Mouse (Mus musculus) heart, adult 11 months (tissue): ENCODE data around the gene Doxl2.

Source experiments
- DNase-seq: peaks from one replicate; pipeline ENCODE4 v3.0.0; 2022

Gene Doxl2

DNA sequence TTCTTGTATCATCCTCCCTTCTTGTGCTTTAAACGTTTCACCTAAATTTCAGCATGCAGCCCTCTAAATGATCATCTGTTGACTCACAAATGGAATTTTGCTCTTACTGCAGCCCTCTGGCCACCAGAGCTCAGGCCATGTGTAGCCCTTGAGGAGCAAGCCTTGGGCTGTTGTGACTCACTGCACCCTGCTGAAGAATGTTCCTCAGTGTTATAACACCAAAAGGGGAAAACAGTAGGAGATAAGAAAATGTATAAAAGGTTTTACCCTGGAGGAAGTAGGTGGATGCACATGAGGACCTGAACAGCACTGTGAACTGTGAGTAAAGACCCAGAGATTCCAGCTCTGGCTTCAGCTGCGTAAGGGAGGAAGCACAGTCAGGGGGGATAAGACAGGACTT is at the start of gene Doxl2:
TSS of gene Doxl2 (plus strand) at position 301 of the 400 bp plus-strand sequence.
- peak; percentile 43 for DNase-seq

GRCm38 (mm10) chr6:48929595-48929994 is 45.2 kb upstream of the Doxl2 start, which contains the start of gene 1600015I10Rik:
1600015I10Rik (plus strand) TSS chr6:48929895.
- DNase-seq, result no peak

DNA sequence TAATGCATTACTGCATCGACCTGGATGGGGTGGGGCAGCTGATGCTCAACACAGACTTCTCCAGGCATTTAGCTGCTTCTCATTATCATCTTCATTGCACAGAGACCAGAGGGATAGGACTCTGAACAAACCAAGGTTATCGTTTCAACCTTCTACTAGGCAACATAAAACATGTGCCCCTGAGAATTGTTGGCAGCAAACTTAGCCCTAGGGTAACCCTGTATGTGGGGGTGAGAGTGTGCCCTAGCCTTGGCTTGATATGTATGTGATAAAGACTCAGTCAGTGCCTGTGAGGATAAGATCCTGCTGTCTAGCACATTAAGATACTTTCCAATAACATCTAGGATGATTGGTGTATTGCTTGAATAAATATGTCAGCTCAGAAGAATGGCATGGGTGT is 25.2 kb upstream of the Doxl2 start:
- peak; percentile 52 for DNase-seq

- peak; percentile 55 for DNase-seq
These were observed 24.1 kb upstream of the Doxl2 start for GRCm38 (mm10) chr6:48950676-48951075.

DNA sequence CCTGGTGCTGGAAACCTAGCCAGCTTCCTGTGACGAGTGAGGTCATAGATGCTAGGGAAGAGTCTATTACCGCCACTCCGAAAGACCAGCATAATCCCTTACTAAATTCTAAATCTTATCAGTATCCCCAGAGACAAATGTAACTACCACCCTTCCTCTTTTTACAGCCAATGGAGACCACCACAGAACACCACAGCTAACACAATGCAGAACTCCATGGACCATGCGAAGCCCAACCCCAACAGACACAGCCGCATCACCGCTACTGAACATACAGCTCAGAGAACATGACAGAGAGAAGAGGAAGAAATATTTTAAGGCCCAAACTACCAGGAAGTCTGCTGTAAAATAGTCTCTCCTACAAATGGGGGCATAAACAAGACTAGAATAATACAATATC is 23.1 kb upstream of the Doxl2 start:
- peak; percentile 61 for DNase-seq

DNA sequence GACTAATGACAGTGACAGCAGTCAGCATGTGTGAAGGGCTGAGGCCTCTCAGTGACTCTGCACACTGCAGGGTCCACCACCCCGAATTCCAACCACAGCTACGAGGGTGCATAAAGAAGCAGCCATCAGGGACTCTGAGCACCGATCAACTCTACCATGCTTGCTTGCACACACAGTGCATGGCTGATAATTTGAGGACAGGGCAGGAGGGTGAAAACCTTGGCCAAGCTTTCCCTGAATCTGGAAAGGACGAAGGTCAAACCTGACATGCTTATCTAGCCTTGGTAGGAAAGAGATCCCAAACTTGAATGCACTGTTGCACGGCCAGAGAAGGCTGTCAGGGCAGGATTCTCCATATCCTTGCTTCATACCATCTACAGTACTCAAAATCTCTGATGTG is 21.5 kb upstream of the Doxl2 start:
- peak; percentile 74 for DNase-seq

DNA sequence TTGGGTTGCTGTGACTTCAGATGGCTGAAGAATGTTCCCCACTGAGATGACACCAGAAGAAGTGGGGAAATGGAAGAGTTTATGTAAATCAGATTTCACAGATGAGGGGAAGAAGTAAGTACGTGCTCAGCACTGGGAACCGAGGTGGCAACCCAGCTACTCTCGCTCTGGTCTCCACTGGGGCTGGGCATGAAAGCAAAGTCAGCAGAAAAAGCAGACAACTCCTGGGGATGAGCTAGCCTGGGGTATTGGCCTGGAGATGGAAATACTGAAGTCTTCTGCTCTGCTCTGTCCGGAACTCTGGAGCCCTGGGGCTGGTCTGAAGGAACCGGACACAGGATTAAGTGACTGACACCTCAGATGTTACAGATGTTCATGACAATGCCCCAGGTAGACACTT is 20.6 kb upstream of the Doxl2 start:
- peak; percentile 66 for DNase-seq

GRCm38 (mm10) chr6:48954946-48955345 is 19.8 kb upstream of the Doxl2 start:
- DNase-seq, result peak; percentile 85

DNA sequence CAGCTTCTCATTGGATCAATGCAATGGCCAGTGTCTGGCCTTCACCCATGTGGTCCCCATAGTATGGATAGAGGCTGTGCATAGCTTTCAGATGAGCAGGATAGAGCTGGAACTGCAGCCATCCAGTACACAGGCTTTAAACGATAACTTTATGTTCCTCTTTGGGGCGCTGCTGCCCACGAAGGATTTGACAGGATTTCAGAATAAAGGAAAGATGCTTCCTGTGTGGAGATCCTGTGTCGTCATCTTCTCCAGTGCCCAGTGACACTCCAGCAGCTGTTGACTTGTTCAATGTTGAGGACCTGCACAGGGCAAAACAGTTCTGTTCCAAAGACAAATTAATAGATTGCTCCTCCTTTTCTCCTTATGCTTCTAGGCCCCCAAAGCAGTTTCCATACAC is 18.0 kb upstream of the Doxl2 start:
- no peak for DNase-seq

DNA sequence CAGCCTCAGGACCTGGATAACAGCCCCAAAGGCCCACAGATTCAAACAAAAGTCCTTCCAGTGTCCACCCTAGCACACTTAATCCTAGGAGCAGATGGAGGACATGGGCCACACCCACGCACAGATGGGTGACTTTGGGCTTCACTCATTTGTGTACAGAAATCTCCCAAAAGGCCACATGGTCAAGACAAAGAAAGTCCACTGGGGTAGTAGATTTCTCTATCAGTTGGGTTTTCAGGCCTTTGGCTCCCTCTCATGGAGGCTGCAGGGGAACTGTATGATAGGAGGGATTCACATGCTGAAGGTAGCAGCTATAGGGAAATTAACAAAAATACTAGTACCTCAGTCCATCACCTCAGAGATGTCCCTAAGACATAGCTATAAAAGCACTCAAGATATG is 16.7 kb upstream of the Doxl2 start:
- peak; percentile 46 for DNase-seq

DNA sequence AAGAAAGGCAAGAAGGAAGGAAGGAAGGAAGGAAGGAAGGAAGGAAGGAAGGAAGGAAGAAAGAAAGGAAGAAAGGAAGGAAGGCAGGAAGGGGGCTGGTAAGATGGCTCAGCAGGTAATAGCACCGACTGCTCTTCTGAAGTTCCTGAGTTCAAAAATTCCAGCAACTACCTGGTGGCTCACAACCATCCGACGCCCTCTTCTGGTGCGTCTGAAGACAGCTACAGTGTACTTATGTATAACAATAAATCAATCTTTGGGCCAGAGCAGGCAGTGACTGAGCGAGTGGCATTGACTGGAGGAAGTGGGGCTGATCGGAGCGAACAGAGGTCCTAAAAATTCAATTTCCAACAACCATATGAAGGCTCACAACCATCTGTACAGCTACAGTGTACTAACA is 15.6 kb upstream of the Doxl2 start:
- DNase-seq, result peak; percentile 79

DNA sequence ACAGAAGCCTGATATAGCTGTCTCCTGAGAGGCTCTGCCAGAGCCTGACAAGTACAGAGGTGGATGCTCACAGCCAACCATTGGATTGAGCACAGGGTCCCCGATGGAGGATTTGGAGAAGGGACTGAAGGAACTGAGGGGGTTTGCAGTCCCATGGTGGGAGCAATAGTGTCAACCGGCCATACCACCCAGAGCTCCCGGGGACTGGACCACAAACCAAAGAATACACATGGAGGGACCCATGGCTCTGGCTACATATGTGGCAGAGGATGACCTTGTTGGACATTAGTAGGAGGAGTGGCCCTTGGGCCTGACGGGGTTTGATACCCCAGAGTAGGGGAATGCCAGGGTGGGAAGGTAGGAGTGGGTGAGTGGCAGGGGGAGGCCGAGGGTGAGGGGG is 8.1 kb upstream of the Doxl2 start:
- peak; percentile 70 for DNase-seq

GRCm38 (mm10) chr6:48967868-48968267 is 6.9 kb upstream of the Doxl2 start:
- DNase-seq, result no peak

DNA sequence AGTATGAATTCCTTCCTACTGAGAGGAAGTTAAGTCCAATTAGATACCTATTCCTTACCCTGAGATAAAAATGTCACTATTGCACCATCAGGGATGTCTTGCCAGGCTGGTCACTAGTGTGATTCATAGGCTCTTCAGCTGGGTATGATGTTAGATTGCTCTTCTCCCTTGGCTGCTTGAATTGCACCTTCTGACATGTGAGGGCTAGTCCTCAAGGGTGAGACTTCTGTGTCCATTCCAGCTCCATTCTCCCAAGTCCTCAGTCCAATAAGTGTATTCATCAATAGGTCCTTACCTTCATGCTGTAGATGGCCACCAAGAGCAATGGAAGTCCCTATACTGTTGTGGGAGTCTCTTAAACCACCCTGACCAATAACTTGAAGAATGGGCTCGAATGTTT is 4.9 kb downstream of the Doxl2 start:
- DNase-seq, result peak; percentile 72

DNA sequence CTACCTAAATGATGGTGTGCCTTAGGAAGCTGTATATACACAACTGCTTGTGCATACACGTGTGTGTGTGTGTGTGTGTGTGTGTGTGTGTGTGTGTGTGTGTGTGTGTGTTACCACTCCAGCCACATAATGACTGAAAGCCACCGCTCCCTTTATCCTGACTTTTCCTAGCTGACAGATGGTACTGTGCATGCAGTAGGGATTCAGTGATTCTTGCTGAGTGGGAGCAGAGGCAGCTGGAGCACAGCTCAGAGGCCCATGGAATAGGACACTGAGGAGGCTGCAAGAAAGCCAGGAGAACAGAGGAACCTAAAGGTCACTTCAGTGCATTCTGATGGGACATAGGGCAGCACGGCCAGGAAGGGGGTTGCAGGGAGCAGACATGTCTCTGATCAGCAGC is 7.5 kb downstream of the Doxl2 start:
- peak; percentile 81 for DNase-seq

GRCm38 (mm10) chr6:48986444-48986990 is 11.8 kb downstream of the Doxl2 start, which contains the start of gene Svs1:
Svs1 (plus strand) TSS chr6:48986861.
- peak; percentile 71 for DNase-seq

DNA sequence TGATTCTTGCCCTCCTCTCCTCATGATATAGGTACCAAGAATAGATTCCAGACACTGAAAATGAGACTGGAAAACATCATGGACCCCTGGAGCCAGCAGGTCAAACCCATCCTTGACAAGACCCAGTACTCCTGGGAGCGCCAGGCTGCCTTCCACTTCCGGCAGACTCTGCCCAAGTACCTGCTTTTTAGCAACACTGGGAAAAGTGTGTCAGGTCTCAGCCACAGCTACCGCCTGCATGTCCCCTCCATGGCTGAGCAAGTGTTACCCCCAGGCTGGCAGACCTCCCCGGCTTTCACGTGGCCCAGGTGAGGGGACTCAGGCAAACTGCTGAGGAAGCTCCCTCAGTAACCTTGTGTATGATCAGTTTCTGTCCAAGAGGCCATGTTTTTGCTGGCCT is 15.2 kb downstream of the Doxl2 start:
- peak; percentile 55 for DNase-seq

DNA sequence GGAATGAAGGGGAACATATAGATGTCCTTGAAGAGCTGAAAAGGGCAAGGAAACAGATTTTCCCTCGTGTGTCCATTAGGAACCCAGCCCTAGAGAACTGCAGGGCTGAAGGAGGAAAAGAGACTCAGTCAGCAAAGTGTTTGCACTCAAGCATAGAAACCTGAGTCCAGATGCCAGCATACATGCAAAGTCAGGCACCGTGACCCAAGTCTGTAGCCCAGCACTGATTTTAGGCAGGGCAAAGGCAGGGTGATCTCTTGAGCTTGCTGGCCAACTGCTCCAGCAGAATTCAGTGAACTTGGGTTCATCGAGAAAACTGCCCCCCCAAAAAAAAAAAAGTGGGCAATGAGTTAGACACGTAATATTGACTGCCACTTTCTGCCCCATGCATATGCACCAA is 17.2 kb downstream of the Doxl2 start:
- peak; percentile 70 for DNase-seq

DNA sequence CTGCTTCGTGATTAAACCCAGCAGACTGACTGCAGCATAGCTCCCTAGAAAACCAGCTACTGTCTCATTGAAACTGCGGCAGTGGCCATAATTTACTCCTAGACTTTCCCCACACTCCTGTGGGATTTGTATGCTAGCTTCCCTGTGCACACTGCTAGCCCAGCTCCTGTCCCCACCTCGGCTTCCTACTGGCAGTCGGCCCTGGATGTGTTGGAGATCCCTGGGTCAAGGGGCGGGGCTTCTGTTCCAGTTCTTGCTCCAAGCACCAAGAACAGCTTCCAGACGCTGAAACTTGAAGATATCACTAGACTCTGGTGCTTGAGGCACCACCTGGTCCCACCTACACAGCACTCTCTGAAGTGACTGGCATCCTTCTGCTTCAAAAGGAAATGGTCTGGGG is 23.4 kb downstream of the Doxl2 start:
- DNase-seq, result peak; percentile 79

GRCm38 (mm10) chr6:48998796-48999195 is 24.0 kb downstream of the Doxl2 start:
- peak; percentile 64 for DNase-seq

- peak; percentile 55 for DNase-seq
These were observed 28.6 kb downstream of the Doxl2 start for GRCm38 (mm10) chr6:49003381-49003780.

DNA sequence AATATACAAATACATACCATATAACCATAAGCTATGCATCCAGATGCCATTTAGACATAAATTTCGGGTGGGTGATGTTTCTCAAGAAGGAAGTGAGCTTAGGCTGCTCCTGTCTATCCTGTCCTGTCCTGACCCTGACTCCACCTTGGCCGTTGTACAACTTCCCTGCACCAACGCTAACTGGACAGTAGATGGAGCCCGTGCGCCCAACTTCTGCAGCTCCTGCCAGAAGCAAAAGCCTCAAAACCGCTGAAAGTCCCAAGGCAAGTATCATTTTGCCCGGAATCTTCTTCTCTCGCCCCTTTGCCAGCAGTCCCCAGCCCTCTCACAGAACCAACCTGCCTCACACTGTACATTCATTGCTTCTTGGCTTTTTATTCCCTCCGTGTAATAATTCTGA is 33.2 kb downstream of the Doxl2 start:
- peak; percentile 74 for DNase-seq

DNA sequence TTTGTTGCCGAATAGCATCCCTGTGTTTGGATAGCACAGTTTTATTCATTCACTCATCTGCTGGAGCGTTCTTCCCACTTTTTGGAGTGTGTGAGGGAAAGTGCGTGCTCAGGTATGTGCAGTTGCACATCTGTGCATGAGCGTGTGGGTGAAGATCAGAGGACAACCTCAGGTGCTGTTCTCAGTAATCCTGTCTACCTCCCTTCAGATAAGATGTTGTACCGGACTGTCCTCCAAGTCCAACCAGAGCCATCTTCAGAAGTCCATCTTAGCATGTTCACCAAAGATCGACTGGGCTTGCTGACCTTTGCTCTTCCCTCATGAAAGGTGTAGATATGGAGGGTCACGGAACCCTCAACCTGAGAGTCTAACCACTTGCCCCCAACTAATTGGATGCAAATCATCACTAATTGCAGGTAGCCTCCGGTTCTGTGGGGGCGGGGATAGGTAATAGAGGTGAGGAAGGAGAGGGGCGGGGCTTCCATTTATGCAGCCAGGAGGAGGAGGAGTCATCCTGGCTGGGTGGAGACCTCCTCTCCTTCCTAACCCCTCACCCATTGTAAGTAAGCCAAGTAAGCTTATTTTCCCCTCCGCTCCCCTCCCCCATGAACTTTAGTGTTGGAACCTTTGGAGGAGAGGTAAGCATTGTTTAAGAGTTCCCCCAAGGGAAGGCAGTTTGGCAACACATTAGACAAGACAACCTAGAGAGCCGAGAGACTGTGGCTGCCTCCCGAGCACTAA is 33.8 kb downstream of the Doxl2 start:
- peak; percentile 64 for DNase-seq

- peak; percentile 79 for DNase-seq
These were observed 34.4 kb downstream of the Doxl2 start for GRCm38 (mm10) chr6:49009161-49009555.

DNA sequence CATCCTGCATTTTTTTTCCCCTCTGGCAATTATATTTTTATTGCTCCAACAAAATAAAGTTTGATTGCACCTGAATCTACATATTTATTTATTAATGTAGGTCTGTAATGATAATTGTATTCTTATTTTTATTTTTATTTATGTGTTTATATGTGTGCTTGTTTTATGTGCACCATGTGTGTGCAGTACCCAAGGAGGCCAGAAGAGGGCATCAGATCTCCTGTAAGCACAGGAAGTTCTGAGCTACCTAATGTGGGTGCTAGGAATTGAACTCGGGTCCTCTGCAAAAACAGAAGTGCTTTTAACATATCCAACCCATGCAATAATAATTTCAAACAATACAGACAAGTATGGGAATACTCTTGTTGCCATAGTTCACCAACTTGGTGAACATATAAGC is 34.9 kb downstream of the Doxl2 start:
- DNase-seq, result peak; percentile 49
